Mouse (Mus musculus) cerebellum, adult 11-12 months (tissue): Measurements from ENCODE around the gene Zfp36l1.
"Not testable (repeated sequence)": the region's sequence is repeated elsewhere in the genome, so short reads cannot be mapped to it uniquely, and the experiment has no call there.

ENCODE experiments used
- DNase-seq: peaks from one replicate; pipeline ENCODE4 v3.0.0; 2022

Zfp36l1 gene

GRCm38 (mm10) chr12:80108896-80109668, 3.7 kb downstream of the Zfp36l1 start:
- DNase-seq: not testable (repeated sequence)

DNA sequence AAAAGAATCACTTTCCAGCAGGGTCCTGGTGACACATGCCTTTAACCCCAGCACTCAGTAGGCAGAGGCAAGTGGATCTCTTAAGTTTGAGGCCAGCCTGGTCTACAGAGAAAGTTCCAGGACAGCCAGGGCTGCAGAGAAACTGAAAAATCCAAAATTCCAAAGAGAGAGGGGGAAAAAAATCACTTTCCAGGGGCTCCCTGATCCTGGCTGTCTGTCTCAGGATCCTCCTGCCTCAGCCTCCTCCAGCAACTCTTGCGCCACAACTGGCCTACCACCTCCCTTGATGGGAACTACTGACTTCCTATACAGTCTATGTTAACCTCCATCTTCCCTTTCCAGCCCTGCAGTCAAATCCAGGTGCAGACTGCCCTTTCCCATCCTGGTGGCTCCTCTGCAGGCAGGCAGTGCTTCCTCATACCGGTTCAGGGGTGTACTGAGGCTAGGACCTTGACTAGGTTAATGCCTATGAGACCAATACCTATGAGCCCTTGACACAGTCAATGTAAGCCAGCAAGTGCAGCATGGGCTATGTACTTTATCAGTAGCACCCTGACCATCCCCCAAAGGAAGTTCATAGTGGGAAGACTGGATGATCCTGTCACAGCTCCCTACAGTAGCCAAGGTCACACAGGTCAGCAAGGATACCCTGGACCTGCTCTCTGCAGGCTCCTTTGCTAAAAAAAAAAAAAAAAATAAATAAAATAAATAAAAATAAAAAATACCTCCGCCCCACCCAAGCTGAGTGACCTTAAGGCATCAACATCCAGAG, 5.7 kb downstream of the Zfp36l1 start:
- no peak for DNase-seq

- no peak for DNase-seq
These were observed 6.5 kb downstream of the Zfp36l1 start for GRCm38 (mm10) chr12:80106138-80106895.

DNA sequence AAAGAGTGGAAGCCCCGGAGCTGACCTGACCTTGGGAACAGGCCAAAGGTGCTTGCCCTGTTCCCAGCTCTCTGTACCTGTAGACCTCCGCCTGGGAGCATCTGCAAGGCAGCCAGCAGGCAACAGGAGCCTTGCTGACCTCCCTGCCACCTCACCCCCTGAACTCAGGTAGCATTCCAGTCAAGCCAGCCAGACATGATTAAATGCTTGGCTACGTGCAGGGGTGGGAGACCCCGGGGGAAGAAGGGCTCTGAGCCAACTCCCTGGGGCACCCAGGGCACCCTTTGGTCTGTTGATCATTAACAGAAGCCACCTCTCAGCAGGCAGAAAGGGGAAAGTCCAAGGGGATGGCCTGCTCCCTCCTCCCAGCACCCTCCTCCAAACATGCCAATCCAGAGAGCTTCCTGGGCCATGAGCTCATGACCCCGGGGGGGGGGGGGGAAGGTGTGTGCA, 9.3 kb downstream of the Zfp36l1 start:
- DNase-seq: no peak

- DNase-seq: no peak
These were observed 9.7 kb downstream of the Zfp36l1 start for GRCm38 (mm10) chr12:80103089-80103488.

DNA sequence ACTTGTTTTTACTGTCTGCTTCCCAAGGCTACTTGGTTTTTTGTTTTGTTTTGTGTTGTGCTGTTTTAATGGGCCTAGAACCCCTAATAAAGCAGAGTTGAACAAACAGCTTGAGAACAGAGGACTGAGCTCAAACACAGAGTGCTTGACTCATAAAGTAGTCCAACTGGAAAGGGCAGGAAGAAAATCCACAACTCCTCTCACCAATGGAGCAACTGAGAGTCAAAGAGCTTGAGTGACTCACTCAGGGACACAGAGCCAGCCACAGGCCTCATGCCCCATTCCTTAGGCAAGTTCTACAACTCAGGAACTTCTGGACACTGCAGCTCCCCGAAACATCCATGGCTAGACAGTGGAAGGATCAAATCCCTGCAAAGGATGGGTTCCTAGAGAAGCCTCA, 14.0 kb downstream of the Zfp36l1 start:
- DNase-seq: no peak

DNA sequence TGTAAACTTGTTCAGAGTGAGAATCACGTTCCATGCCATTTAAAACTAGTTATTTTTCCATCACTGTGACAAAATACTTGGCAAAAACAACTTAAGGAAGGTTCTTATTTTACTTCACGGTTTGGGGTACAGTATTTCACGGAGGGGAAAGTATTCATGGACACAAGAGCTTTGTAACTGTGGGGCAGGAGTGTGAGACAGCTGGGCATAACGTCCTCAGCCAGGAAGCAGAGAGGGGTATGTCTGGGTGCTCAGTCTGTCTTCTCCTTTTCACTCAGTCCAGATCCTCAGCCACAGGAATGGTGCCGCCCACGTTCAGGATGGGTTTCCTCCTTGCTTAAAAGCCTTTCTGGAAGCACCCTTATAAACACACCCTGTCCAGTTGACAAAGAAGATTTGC, 16.1 kb downstream of the Zfp36l1 start:
- no peak for DNase-seq

DNA sequence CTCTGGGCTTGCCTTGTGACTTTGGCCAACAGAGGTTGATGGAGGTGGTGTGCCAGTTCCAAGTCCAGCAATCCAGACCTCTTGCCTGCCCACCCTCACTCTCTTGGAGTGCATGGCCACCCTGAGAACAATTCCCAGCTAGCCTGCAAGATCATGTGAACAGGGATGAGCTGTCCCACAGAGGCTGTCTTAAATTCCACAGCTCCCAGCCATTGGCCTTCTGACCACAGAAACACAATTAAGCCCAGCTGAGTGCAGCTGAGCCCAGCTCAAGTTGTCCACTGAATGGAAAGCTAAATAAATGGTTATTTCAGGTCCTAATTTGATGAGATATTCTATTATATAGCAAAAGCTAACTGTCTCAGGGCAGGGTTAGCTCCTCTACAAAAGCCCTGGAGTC, 20.0 kb downstream of the Zfp36l1 start:
- DNase-seq: no peak

GRCm38 (mm10) chr12:80091080-80091479, 21.7 kb downstream of the Zfp36l1 start:
- DNase-seq: no peak

- DNase-seq: no peak
These were observed 22.3 kb downstream of the Zfp36l1 start for GRCm38 (mm10) chr12:80090529-80090928.

- no peak for DNase-seq
These were observed 24.7 kb downstream of the Zfp36l1 start for GRCm38 (mm10) chr12:80088143-80088542.

- no peak for DNase-seq
These were observed 28.2 kb downstream of the Zfp36l1 start for GRCm38 (mm10) chr12:80084446-80085112.

DNA sequence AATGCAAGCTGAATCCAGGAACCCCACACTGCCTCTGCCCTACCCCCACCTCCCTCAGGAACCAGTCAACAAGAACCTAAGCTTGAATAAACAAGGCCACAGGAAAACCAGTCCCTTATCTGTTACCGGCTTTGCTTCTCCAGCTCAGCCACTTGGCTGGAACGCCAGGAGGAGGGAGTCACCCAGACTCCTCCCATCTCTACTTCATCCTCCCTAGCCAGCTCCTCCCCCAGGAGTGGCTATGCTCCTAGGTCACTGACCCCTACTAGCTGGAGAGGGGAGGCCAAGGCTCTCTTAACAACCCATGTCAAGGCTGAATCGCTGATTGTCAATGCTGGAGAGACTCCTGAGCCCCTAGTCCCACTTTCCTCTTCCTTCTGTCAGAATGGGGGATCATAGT, 28.9 kb downstream of the Zfp36l1 start:
- no peak for DNase-seq

DNA sequence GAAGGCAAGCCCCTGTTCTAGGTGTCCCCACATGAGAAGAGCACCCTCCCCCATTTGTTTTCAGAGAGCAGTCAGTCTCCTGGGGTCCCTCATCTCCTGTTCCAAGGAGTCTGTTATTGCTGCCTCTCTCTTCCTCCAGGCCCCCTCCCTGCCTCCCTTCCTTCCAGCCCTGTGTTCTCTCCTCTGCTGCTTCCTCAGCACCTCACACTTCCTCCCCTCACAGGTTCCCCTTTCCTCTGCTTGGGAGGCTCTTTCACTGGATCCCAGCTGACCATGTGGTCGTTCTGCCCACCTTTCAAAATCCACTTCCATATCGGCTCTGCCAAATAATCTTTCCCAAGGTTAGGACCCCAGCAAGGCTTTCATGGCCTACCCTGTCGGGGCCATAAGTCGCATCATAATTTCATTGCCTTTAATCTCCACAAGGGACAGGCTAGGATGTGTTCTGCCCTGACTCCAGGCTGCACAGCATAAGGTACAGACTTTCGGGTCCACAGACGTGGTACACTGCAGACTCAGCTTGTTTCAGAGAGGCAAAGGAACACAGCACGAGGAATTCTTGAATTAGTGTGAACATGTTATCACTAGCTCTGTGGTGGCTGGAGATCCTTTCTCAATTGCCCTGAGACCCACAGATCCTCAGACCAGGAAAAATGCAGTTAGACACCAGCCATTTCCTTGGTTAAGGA, 29.5 kb downstream of the Zfp36l1 start:
- DNase-seq: no peak

GRCm38 (mm10) chr12:80082730-80083129, 30.1 kb downstream of the Zfp36l1 start:
- DNase-seq: no peak

GRCm38 (mm10) chr12:80081440-80081839, 31.4 kb downstream of the Zfp36l1 start:
- DNase-seq: no peak

DNA sequence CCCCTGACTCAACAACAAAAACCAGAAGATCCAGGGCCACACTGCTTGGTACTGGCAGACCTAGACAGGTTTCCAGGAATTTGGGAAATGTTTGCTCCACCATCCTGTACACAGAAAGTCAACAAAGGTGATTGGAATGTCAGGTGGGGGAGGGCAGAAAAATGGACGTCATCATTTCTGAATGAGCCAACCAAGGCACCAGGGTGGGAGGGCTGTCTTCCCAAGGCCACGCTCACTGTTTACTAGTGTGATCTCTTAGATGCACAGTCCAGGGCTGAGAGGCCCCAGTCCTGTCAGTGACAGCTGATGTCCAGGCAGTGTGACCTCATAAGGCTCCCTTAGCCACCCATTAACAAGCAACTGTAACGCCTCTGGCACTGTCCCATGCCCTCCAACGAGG, 32.9 kb downstream of the Zfp36l1 start:
- no peak for DNase-seq

GRCm38 (mm10) chr12:80074331-80074730, 38.5 kb downstream of the Zfp36l1 start:
- DNase-seq: no peak

- DNase-seq: no peak
These were observed 42.1 kb downstream of the Zfp36l1 start for GRCm38 (mm10) chr12:80070534-80071287.

DNA sequence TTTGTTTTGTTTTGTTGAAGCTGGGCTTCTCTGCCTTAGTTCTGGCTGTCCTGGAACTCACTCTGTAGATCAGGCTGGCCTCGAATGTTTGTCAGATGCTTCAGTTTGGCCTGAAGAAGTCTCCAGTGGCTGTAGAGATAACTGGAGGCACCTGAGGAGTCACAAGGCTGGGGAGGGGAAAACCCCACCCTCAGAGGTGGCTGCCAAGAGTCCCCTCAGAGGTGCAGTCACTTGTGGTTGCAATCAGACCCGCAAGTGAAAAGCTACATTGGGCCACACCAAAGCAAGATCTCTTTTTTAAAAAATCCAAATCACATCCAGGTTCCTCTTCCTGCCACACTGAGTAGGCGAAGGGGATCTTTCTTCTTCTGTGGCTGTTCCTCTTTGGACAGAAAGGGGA, 43.8 kb downstream of the Zfp36l1 start:
- DNase-seq: no peak

GRCm38 (mm10) chr12:80068016-80068415, 44.8 kb downstream of the Zfp36l1 start:
- DNase-seq: no peak

- DNase-seq: no peak
These were observed 47.8 kb downstream of the Zfp36l1 start for GRCm38 (mm10) chr12:80065049-80065448.
